Mouse (Mus musculus): ENCODE data around the gene Ptch1. TPM values are rescaled to one million over a fixed set of nuclear protein-coding genes. Genes with fewer than 3 reads are reported as not detected.

Ptch1 gene
- total and polyA plus RNA-seq, 3 experiments: 6.2 to 14.9 (median 7.4) TPM

DNA sequence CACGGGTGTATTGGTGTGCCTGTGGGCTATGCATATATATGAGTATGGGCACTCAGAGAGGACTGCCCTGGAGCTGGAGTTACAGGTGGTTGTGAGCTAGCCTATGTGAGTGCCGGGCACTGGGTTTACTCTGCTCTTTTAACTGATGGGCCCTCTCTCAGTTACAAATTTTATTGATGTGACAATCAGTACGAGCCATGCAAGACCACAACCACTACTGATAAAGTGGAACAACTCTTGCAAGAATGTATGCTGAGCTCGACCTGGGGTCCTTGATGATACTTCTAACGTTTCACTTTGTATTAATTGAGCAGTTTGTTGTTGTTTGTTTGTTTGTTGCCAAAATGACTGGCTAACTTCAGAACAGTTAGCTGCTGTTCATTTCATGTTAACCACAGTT lies 23.0 kb downstream of the Ptch1 start:
- no peak overlapping the region for H3K4me3 ChIP-seq (replicated peaks in 1 of 3; ENCODE audit: low read depth in 2 of 3, low read length in 2 of 3, poor library complexity in 1 of 3)
- H3K4me2 ChIP-seq (ENCODE audit: insufficient read depth, low read depth, poor library complexity, severe bottlenecking): no peak overlapping the region
- no peaks in the 10 kb centered on the region for H3K27me3 ChIP-seq (replicated peaks)
- H3K9ac ChIP-seq (ENCODE audit: insufficient read depth, low read depth): no peak overlapping the region
- H3K27ac ChIP-seq (ENCODE audit: insufficient read depth, low read depth): no peak overlapping the region
- in situ Hi-C loops (cut with MboI; ENCODE audit: low pct_ligation_motif_present, low pct_unique_long_range_greater_than_20kb, low sequenced_read_pairs): loop anchor here (25.0 kb wide), 1 partner anchor 262 kb away; the partner anchor contains the start of gene Ercc6l2
- peaks cover 37% of the 10 kb centered on the region for H3K79me2 ChIP-seq (replicated peaks; ENCODE audit: control insufficient read depth, extremely low read depth, insufficient read depth, poor library complexity, severe bottlenecking)
- H3K4me1 ChIP-seq (ENCODE audit: control insufficient read depth in 1 of 2, insufficient read depth in 2 of 2): peaks cover 12 to 31% of the 10 kb centered on the region in 2 experiments; a peak in 3 of 4 replicates
- no peak for DNase-seq (ENCODE audit: extremely low read depth)
- no peaks in the 10 kb centered on the region for H3K9me3 ChIP-seq (replicated peaks; ENCODE audit: low read length)
- dilution Hi-C loops (cut with MboI; ENCODE audit: extremely low pct_ligation_motif_present, extremely low pct_unique_long_range_greater_than_20kb, low sequenced_read_pairs): no loop called here
- TF ChIP-seq ZMIZ1 (IDR thresholded peaks at IDR 0.05; ENCODE audit: low read depth, low read length) (no peak), CHD1 (IDR thresholded peaks at IDR 0.05; ENCODE audit: low read depth, low read length) (no peak), EP300 (IDR thresholded peaks at IDR 0.05; ENCODE audit: low read length) (no peak), KAT2A (IDR thresholded peaks at IDR 0.05; ENCODE audit: insufficient replicate concordance, low read length) (no peak), TCF12 (IDR thresholded peaks at IDR 0.05; ENCODE audit: low read depth, low read length) (no peak), NELFE (IDR thresholded peaks at IDR 0.05; ENCODE audit: low read depth, low read length) (no peak), MAZ (IDR thresholded peaks at IDR 0.05; ENCODE audit: low read depth, low read length) (no peak), ELF1 (IDR thresholded peaks at IDR 0.05; ENCODE audit: low read depth, low read length) (no peak), ZKSCAN1 (IDR thresholded peaks at IDR 0.05; ENCODE audit: borderline replicate concordance, low read depth, low read length) (no peak), HCFC1 (IDR thresholded peaks at IDR 0.05; ENCODE audit: low read depth, low read length) (no peak), SMC3 (IDR thresholded peaks at IDR 0.05; ENCODE audit: low read depth, low read length) (no peak)
- peaks cover 17 to 85% of the 10 kb centered on the region in 2 experiments for H3K36me3 ChIP-seq (replicated peaks in 1 of 2; ENCODE audit: control insufficient read depth in 1 of 2, insufficient read depth in 1 of 2, low read length in 1 of 2)

DNA sequence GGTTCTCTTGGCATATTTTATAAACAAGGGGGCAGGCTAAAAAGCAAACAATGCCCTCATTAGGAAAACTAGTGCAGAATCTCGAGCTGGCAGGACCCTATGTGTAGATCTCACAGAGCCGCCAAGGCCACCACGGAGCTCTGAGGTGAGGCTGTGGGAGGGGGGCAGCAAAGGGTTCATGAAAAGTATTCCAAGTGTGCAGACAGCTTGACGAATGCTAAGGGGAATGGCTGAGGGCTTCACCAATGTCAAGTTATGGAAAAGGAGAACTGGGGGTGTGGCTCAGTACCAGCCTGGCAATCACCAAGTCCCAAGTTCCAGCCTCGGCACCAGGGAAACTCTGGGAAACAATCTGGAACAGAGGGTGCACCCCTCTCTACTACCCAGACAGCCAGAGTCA lies 24.2 kb downstream of the Ptch1 start:
- no peak overlapping the region for H3K27ac ChIP-seq (ENCODE audit: insufficient read depth, low read depth)
- no peak for TF ChIP-seq MAX (IDR thresholded peaks at IDR 0.05; ENCODE audit: low read length)
- no peak for TF ChIP-seq ZNF384 (IDR thresholded peaks at IDR 0.05; ENCODE audit: low read depth, low read length)
- TF ChIP-seq TCF12 (IDR thresholded peaks at IDR 0.05; ENCODE audit: low read depth, low read length): no peak
- no peak for TF ChIP-seq GABPA (IDR thresholded peaks at IDR 0.05; ENCODE audit: insufficient replicate concordance, low read depth, low read length)
- no peak for TF ChIP-seq POLR2A (IDR thresholded peaks at IDR 0.05; ENCODE audit: low read depth, low read length)
- no peak for TF ChIP-seq MAFK (IDR thresholded peaks at IDR 0.05; ENCODE audit: insufficient replicate concordance, low read length)
- TF ChIP-seq JUND (conservative IDR thresholded peaks at IDR 0.05; ENCODE audit: low read depth, low read length): no peak
- TF ChIP-seq ZKSCAN1 (IDR thresholded peaks at IDR 0.05; ENCODE audit: borderline replicate concordance, low read depth, low read length): no peak
- TF ChIP-seq UBTF (IDR thresholded peaks at IDR 0.05; ENCODE audit: low read depth, low read length): no peak
- no peak for TF ChIP-seq NRF1 (IDR thresholded peaks at IDR 0.05; ENCODE audit: low read depth, low read length)
- no peak for TF ChIP-seq TBP (conservative IDR thresholded peaks at IDR 0.05; ENCODE audit: low read depth, low read length)
- TF ChIP-seq SIN3A (IDR thresholded peaks at IDR 0.05; ENCODE audit: low read length): no peak
- no peak for TF ChIP-seq JUN (IDR thresholded peaks at IDR 0.05; ENCODE audit: insufficient read depth, low read depth, low read length)
- no peak for TF ChIP-seq EP300 (IDR thresholded peaks at IDR 0.05; ENCODE audit: low read length)
- no peak for TF ChIP-seq MAZ (IDR thresholded peaks at IDR 0.05; ENCODE audit: low read depth, low read length)
- TF ChIP-seq CHD2 (IDR thresholded peaks at IDR 0.05; ENCODE audit: low read length): no peak
- TF ChIP-seq RAD21 (IDR thresholded peaks at IDR 0.05; ENCODE audit: low read depth, low read length): no peak
- TF ChIP-seq POLR2AphosphoS2 (IDR thresholded peaks at IDR 0.05; ENCODE audit: low read depth, low read length): no peak
- no peak for TF ChIP-seq E2F4 (IDR thresholded peaks at IDR 0.05; ENCODE audit: insufficient replicate concordance, low read depth, low read length)
- TF ChIP-seq KAT2A (IDR thresholded peaks at IDR 0.05; ENCODE audit: insufficient replicate concordance, low read length): no peak
- peaks cover 30% of the 10 kb centered on the region for H3K79me2 ChIP-seq (replicated peaks; ENCODE audit: control insufficient read depth, extremely low read depth, insufficient read depth, poor library complexity, severe bottlenecking)
- H3K4me2 ChIP-seq (ENCODE audit: insufficient read depth, low read depth, poor library complexity, severe bottlenecking): no peak overlapping the region
- H3K36me3 ChIP-seq (replicated peaks in 1 of 2; ENCODE audit: control insufficient read depth in 1 of 2, insufficient read depth in 1 of 2, low read length in 1 of 2): peaks cover 17 to 87% of the 10 kb centered on the region in 2 experiments
- in situ Hi-C loops (cut with MboI; ENCODE audit: low pct_ligation_motif_present, low pct_unique_long_range_greater_than_20kb, low sequenced_read_pairs): no loop called here
- no peak overlapping the region for H3K4me3 ChIP-seq (replicated peaks in 1 of 3; ENCODE audit: low read depth in 2 of 3, low read length in 2 of 3, poor library complexity in 1 of 3)
- no peaks in the 10 kb centered on the region for H3K9me3 ChIP-seq (replicated peaks; ENCODE audit: low read length)
- peaks cover 14 to 32% of the 10 kb centered on the region in 2 experiments; a peak in 3 of 4 replicates for H3K4me1 ChIP-seq (ENCODE audit: control insufficient read depth in 1 of 2, insufficient read depth in 2 of 2)
- dilution Hi-C loops (cut with MboI; ENCODE audit: extremely low pct_ligation_motif_present, extremely low pct_unique_long_range_greater_than_20kb, low sequenced_read_pairs): no loop called here
- H3K9ac ChIP-seq (ENCODE audit: insufficient read depth, low read depth): no peak overlapping the region
- no peaks in the 10 kb centered on the region for H3K27me3 ChIP-seq (replicated peaks)
- DNase-seq (ENCODE audit: extremely low read depth): no peak

Measured in CH12.LX (cell line).